Mouse (Mus musculus): Measurements from ENCODE around the gene Fam189a2.

Fam189a2 gene

GRCm38 (mm10) chr19:23971391-23971790, 59.4 kb downstream of the Fam189a2 start:
- no peak for DNase-seq

GRCm38 (mm10) chr19:23970374-23970773, 60.4 kb downstream of the Fam189a2 start:
- DNase-seq, result no peak

- DNase-seq, result no peak
Measured at GRCm38 (mm10) chr19:23968862-23969225, 62.0 kb downstream of the Fam189a2 start.

DNA sequence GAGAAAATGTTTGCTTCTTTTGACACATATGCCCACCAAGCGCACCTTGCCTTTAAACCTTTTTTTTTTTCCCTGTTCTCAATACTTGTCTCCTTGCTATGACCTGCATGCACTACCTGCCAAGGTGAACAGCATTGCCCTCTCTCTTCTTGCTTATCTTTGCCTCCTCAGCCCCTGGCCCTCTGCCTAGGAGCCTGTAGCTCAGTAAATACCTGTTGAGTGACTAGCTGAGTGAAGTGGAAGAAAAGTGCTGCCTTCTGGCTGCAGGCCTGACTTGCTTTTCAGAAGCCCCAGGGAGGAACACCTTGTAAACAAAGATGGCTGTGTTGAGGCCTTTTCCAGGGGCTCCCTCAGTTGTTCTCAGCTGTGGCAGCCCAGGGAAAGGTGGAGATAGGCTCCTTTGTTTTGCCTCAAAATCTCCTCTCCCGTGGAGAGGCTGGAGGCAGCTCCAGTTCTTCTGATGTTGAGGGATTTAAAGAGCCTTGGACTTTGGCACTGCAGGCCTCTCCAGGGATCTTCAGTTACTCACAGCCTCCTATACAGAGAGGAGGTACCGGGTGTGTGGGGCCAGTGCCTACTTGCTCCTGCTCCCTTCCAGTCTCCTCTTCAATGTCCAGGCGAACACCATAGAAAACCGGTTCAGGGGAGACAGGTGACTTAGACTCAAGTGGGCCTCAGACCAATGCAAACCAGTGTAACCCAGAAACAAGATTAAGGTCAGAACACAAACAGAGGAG, 62.5 kb downstream of the Fam189a2 start:
- no peak for DNase-seq

- no peak for DNase-seq
Measured at GRCm38 (mm10) chr19:23967156-23967555, 63.7 kb downstream of the Fam189a2 start.

- no peak for DNase-seq
Measured at GRCm38 (mm10) chr19:23966376-23966775, 64.4 kb downstream of the Fam189a2 start.

GRCm38 (mm10) chr19:23964401-23964910, 66.4 kb downstream of the Fam189a2 start:
- DNase-seq, result no peak

DNA sequence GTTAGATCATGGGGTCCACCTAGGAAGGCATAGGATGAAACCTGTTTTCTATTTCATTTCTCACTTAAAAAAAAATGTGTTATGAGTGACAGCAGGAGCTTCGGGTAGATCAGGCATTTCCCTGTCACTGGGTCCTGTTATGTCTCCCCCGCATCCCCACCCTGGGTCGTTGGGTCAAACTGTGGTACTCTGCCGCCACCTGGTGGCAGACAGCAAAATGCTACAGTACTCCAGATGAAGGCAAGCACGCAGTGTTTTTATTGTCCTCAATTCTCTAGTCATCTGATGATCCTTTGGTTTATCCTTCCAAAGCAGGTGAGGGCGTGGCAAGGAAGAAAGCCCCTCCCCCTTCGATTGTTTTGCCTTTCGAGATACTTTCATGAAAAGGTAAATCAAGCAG, 69.3 kb downstream of the Fam189a2 start:
- peak; percentile 44 for DNase-seq

DNA sequence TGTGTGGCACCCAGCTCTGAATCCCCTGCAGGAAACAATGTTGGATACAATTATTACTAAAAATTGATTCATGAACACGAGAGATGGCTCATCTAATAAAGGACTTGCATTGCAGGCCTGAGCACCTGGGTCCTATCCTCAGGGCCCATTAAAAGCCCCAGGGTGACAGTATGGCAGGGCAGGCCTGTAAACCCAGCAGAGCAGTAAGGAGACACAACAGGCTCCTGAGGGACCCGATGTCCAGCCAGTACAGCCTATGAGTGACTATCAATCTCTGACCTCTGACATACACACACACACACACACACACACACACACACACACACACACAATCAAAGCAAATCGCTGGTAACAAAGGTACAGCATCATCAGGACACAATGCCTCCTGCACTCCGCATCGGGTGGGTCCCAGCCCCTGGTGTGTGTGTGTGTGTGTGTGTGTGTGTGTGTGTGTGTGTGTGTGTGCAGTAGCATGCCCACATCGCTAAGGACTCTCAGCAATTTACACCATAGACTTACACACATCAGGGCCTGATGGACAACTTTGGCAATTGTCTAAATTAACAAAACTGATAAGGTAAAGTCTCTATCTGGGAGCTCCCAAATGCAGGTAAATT, 69.9 kb downstream of the Fam189a2 start:
- no peak for DNase-seq

DNA sequence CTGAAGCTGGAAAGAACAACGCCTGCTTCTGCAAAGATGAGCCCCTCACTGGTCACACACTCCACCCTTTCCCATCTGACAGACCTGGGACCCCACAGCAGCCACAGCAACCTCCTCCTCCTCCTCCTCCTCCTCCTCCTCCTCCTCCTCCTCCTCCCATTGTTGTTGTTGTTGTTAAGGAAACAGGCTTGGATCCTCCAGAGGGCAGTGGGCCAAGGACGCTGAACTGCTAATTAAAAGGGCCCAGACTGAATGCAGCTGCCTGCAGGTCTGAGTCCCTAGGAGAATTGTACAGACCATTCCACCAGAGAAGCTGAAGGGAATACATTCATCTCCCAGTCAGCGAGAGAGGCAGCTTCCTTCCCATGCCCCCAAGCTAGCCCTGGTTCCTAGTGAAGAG, 70.5 kb downstream of the Fam189a2 start:
- DNase-seq, result no peak

DNA sequence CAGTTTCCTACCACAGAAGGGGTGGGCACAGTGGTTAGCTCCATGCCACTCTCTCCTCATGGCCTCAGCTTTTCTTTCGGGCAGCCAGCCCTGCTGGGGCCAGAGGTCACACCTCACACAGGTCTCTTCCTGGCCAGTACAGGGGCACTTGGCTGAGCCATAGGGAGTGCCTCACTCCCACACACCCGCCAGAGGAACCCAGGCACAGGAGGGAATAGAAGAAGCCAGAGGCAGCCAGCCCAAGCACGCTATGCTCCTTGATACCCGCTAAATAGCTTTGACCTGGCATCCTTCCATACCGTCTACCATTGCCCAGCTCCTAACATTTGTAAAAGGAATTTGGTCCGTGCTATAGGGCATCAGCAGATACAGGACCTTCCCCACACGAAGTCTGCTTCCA, 70.9 kb downstream of the Fam189a2 start:
- no peak for DNase-seq

DNA sequence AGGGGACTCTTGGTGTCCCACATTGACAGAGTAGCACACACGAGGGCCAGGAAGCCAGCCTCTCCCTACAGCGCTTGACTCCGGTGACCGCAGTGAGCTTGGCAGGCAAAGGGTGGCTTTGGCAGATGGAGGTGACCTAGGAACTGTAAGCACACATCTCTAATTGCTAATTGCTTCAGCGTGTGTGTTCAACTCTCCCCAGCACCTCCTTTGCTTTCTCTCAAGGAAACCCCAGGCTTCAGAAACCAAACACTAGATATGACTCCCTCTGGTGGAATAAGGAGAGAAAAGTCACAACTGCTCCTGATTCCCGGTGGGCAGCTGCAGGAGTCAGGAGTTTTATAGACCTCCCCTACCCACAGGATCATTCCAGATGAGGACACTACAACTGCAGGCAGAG, 71.9 kb downstream of the Fam189a2 start:
- DNase-seq, result no peak

GRCm38 (mm10) chr19:23957563-23957962, 73.3 kb downstream of the Fam189a2 start:
- no peak for DNase-seq

DNA sequence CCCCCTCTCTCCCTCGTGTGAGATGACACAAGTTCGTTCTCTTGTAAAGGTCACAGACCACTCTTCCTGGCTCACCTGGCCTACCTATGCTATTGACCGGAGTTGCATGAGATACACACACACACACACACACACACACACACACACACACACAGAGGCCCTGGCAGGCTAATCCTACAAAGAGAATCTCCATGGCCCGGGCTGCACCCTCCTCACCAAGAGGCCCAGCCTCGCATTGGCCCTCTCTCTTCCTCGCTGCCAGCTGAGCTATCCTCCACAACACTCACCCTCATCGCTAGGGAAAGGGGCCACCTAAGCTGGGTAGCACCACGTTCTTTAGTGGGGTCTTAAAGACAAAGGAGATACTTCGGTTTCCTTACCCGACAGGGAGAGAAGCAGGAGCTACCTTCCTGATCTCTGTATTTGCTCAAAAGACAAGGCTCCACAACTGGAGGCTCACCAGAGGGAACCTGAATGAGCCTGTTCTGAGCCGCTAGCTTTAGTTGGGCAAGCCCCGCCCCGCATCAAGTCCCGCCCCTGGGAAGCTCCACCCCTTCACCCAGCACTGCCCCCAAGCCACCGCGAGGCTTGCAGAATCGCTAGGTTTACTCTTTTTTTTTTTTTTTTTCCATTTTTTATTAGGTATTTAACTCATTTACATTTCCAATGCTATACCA, 74.4 kb downstream of the Fam189a2 start:
- no peak for DNase-seq

GRCm38 (mm10) chr19:23955461-23955860, 75.4 kb downstream of the Fam189a2 start:
- DNase-seq, result no peak

DNA sequence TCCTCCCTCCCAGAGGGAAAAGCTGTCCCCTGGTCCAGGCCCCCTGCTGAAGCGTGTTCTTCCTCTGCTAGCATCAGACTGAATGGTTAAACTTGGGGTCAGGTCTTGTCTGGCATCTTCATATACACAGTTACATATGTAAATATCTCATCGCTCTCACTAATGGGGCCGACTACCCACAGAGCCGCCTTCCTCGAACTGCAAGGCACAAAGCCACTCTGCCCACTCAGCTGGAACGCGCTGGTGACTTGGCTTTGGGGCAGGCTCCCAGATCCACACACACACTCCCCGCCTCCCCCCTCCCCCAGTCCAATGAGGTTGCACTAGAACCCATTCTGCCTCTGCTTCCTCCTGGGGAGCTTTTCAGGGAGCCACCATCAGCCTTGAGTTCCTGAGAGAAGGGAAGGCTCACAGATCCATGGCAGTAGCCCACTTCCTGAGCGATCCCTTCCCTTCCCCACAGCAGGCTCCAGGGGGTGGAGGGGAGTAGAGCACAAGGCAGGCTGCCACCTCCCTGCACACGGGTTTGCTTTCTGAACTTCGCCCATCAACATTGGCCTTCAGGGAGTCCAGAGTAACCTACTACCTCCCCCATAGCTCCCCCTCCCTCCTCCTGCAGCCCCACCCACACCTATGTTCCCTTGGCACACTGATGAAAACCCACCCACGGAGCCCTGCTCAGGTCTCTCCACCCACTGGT, 82.4 kb downstream of the Fam189a2 start:
- DNase-seq, result no peak

DNA sequence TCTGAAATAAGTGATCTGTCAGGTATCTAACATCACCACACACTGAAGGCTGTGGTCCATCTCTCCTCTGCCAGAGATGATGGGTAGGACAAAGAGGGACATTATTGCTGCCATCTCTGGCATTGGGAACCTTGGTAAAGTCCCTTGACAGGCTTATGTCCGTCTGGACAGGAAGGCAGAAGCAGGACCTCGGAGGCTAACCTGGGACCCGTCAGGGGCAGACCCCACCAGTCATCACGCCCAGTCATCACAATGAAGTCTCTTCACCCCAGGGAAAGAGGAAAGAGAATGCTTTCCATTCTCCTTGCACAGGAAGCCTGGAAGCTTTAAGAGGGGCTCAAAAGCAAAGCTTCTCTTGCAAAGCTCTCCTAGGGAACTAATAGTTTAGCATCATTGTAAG, 82.9 kb downstream of the Fam189a2 start:
- DNase-seq, result no peak

GRCm38 (mm10) chr19:23946751-23947150, 84.1 kb downstream of the Fam189a2 start:
- no peak for DNase-seq

- DNase-seq, result no peak
Measured at GRCm38 (mm10) chr19:23946026-23946685, 84.7 kb downstream of the Fam189a2 start.

GRCm38 (mm10) chr19:23942886-23943285, 87.9 kb downstream of the Fam189a2 start:
- no peak for DNase-seq

DNA sequence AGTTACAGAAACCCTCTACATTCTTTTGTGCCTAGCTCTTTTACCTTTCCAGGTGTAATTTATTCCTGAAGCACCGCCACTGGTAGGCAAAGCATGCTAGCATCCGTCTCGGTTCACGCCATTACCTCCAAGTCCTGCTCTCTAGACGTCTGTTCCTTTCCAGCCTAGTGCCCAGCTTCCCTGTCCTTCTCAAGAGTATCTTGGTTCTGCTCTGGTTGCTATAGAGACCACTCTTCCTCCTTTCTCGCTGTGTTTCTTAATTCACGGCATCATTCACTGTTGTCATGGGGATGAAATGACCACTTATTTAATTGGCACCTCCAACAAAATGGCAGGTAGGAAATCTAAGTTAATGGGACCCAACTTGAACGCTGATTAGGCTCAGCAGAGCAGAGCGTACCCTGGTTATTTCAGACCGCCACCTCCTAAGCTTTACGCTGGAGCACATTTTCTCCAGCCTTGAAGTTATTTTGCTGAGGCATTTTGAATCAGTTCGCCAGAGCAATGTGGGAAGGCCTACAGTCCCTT, 89.3 kb downstream of the Fam189a2 start:
- DNase-seq, result no peak

GRCm38 (mm10) chr19:23930826-23931225, 100.0 kb downstream of the Fam189a2 start:
- DNase-seq, result no peak

DNA sequence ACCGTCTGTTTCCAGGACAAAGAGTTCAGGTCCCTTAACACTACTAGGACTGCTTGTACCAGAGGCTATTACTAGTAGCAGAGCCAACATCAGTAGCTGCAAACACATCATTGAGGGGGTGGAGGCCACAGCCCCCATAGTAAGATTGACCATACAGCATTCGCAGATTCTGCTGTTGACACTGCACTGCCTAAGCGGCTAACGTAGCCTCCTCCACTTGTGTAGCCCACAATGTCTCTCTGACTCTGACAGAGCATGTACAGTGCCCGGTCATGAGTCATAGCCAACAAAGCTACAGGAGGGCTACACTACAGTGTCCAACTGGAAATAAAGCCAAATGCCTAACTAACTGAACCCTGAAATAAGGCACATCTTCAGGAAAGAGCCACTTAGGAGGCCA, 105.3 kb downstream of the Fam189a2 start:
- DNase-seq, result no peak
